8 mouse cellular contexts compared by ENCODE assay signal in genomic region chr8:26268751-26269415, GRCm38 (mm10).
A peak's percentile ranks its signal among the peaks of the same experiment; 100 is the strongest.
DNase-seq lines count a peak whose midpoint lies in the region; ATAC-seq and TF ChIP-seq lines count a peak whose summit lies in the region.

No protein-coding gene starts in this region.

- no peak overlapping the region for H3K4me2 ChIP-seq in midbrain, embryonic 12.5 days (replicated peaks)
- no peak overlapping the region for H3K4me2 ChIP-seq in midbrain, embryonic 15.5 days
- 0 out of 2 replicates have a peak overlapping the region, but pooled peaks have one; percentile 14 for H3K4me2 ChIP-seq in neural tube, embryonic 13.5 days
- H3K4me2 ChIP-seq in stomach, postnatal 0 days (replicated peaks; ENCODE audit: low read depth) = no peak overlapping the region

- peaks cover 54% of the 10 kb centered on the region for H3K4me1 ChIP-seq in midbrain, embryonic 12.5 days
- peaks cover 37% of the 10 kb centered on the region for H3K4me1 ChIP-seq in midbrain, embryonic 15.5 days
- H3K4me1 ChIP-seq in neural tube, embryonic 13.5 days (replicated peaks) = peaks cover 54% of the 10 kb centered on the region
- H3K4me1 ChIP-seq in stomach, postnatal 0 days (replicated peaks; ENCODE audit: control insufficient read depth, insufficient read depth) = no peaks in the 10 kb centered on the region

- no peak overlapping the region for H3K9ac ChIP-seq in midbrain, embryonic 12.5 days (replicated peaks)
- no peak overlapping the region for H3K9ac ChIP-seq in midbrain, embryonic 15.5 days
- no peak overlapping the region; the same call in 1 of the 2 replicates for H3K9ac ChIP-seq in neural tube, embryonic 13.5 days
- H3K9ac ChIP-seq in stomach, postnatal 0 days (ENCODE audit: low read length) = no peak overlapping the region

- 52% methylated on average over 17 of the region's 17 CpGs for WGBS in midbrain, embryonic 12.5 days
- WGBS in midbrain, embryonic 15.5 days = 45% methylated on average over 17 of the region's 17 CpGs
- WGBS in neural tube, embryonic 13.5 days = 36% methylated on average over 17 of the region's 17 CpGs
- 38% methylated on average over 17 of the region's 17 CpGs for WGBS in stomach, postnatal 0 days

- H3K27me3 ChIP-seq in midbrain, embryonic 12.5 days = peaks cover 5% of the 10 kb centered on the region; the same call in 1 of the 2 replicates
- H3K27me3 ChIP-seq in midbrain, embryonic 15.5 days (replicated peaks) = peaks cover 3% of the 10 kb centered on the region; the same call in 1 of the 2 replicates
- peaks cover 25% of the 10 kb centered on the region for H3K27me3 ChIP-seq in neural tube, embryonic 13.5 days
- H3K27me3 ChIP-seq in stomach, postnatal 0 days (ENCODE audit: control insufficient read depth, insufficient read depth, low read length) = no peaks in the 10 kb centered on the region

- H3K36me3 ChIP-seq in midbrain, embryonic 12.5 days = no peaks in the 10 kb centered on the region
- no peaks in the 10 kb centered on the region for H3K36me3 ChIP-seq in midbrain, embryonic 15.5 days (replicated peaks)
- no peaks in the 10 kb centered on the region for H3K36me3 ChIP-seq in neural tube, embryonic 13.5 days
- no peaks in the 10 kb centered on the region for H3K36me3 ChIP-seq in stomach, postnatal 0 days (ENCODE audit: control insufficient read depth, insufficient read depth, low read length)

- ATAC-seq in midbrain, embryonic 12.5 days (ENCODE audit: low FRiP score, low read depth) = no peak
- no peak for ATAC-seq in midbrain, embryonic 15.5 days (replicated peaks)
- ATAC-seq in neural tube, embryonic 13.5 days (ENCODE audit: low read depth) = no peak
- ATAC-seq in stomach, postnatal 0 days (ENCODE audit: low FRiP score, low TSS enrichment) = no peak; the same call in 1 of the 2 replicates

- no peak for TF ChIP-seq EP300 in stomach, postnatal 0 days (optimal IDR thresholded peaks at IDR 0.05)

- H3K9me3 ChIP-seq in midbrain, embryonic 12.5 days = no peaks in the 10 kb centered on the region
- no peaks in the 10 kb centered on the region for H3K9me3 ChIP-seq in midbrain, embryonic 15.5 days
- H3K9me3 ChIP-seq in neural tube, embryonic 13.5 days = no peaks in the 10 kb centered on the region
- no peaks in the 10 kb centered on the region for H3K9me3 ChIP-seq in stomach, postnatal 0 days (ENCODE audit: control insufficient read depth, low read length)

- no peak overlapping the region for H3K4me3 ChIP-seq in midbrain, embryonic 12.5 days
- H3K4me3 ChIP-seq in midbrain, embryonic 15.5 days = no peak overlapping the region
- no peak overlapping the region for H3K4me3 ChIP-seq in neural tube, embryonic 13.5 days
- H3K4me3 ChIP-seq in stomach, postnatal 0 days (ENCODE audit: low read depth, low read length) = no peak overlapping the region

- no peak for TF ChIP-seq CTCF in stomach, postnatal 0 days (IDR thresholded peaks at IDR 0.05; ENCODE audit: low read depth)

- 0 out of 2 replicates have a peak overlapping the region, but pooled peaks have one; percentile 25 for H3K27ac ChIP-seq in midbrain, embryonic 12.5 days (replicated peaks)
- H3K27ac ChIP-seq in midbrain, embryonic 15.5 days = no peak overlapping the region
- 0 out of 2 replicates have a peak overlapping the region, but pooled peaks have one; percentile 5 for H3K27ac ChIP-seq in neural tube, embryonic 13.5 days (replicated peaks)
- H3K27ac ChIP-seq in stomach, postnatal 0 days (replicated peaks) = no peak overlapping the region

- DNase-seq in gastrocnemius, postnatal 14 days = peak; percentile 40
- DNase-seq in kidney, adult 9 months = peak; percentile 6
- DNase-seq in stomach, postnatal 0 days (ENCODE audit: low spot score) = no peak
- DNase-seq in c-Kit-positive CD71-positive TER-119-positive erythroid progenitor cells, embryonic 14.5 days (ENCODE audit: low spot score) = no peak
- DNase-seq in right cerebral cortex, postnatal 25 days = no peak

- intact Hi-C loops in gastrocnemius, postnatal 14 days (cut with DNase I; ENCODE audit: low total_unique reads) = no loop called here

Comparison
In these comparisons a context has a peak if more than half of its experiments do, and no peak if none do; other contexts are left out.
1. H3K27ac ChIP-seq: peak in midbrain, embryonic 12.5 days (single experiment) and neural tube, embryonic 13.5 days (single experiment); none in midbrain, embryonic 15.5 days (single experiment) and stomach, postnatal 0 days (single experiment).
2. DNase-seq: peak in gastrocnemius, postnatal 14 days (single experiment) and kidney, adult 9 months (single experiment); none in stomach, postnatal 0 days (single experiment), c-Kit-positive CD71-positive TER-119-positive erythroid progenitor cells, embryonic 14.5 days (single experiment) and right cerebral cortex, postnatal 25 days (single experiment).